Mouse (Mus musculus): ENCODE results near the gene Setd4.

- no peak for TF ChIP-seq USF1 (IDR thresholded peaks at IDR 0.05; ENCODE audit: low read depth, low read length)
- TF ChIP-seq MXI1 (IDR thresholded peaks at IDR 0.05; ENCODE audit: low read depth, low read length), result no peak
- TF ChIP-seq EP300 (IDR thresholded peaks at IDR 0.05; ENCODE audit: low read length), result no peak
- TF ChIP-seq ETS1 (conservative IDR thresholded peaks at IDR 0.05; ENCODE audit: low read depth, low read length), result no peak
- no peak for TF ChIP-seq CTCF (conservative IDR thresholded peaks at IDR 0.05 in 1 of 2, IDR thresholded peaks at IDR 0.05 in 1 of 2; ENCODE audit: low read depth in 2 of 2, low read length in 2 of 2)
- TF ChIP-seq MEF2A (IDR thresholded peaks at IDR 0.05; ENCODE audit: borderline replicate concordance, low read depth, low read length), result no peak
- no peak for TF ChIP-seq POLR2A (IDR thresholded peaks at IDR 0.05; ENCODE audit: low read depth, low read length)
- TF ChIP-seq TCF12 (IDR thresholded peaks at IDR 0.05; ENCODE audit: low read depth, low read length), result no peak
- TF ChIP-seq NELFE (IDR thresholded peaks at IDR 0.05; ENCODE audit: low read depth, low read length), result no peak
- no peak for TF ChIP-seq HCFC1 (IDR thresholded peaks at IDR 0.05; ENCODE audit: low read depth, low read length)
- TF ChIP-seq JUND (conservative IDR thresholded peaks at IDR 0.05; ENCODE audit: low read depth, low read length), result no peak
Observed at GRCm38 (mm10) chr16:93544931-93545330, 58.9 kb downstream of the Setd4 start.

All from CH12.LX (cell line).